Mouse (Mus musculus) frontal cortex, adult 2 months (tissue): Measurements from ENCODE around the gene Gimap5. TPM values are rescaled to one million over a fixed set of nuclear protein-coding genes. Genes with fewer than 3 reads are reported as not detected.

Experiments used
- DNase-seq, 2 experiments: peaks; one replicate each; pipeline ENCODE4 v3.0.0; 2022; ENCODE audit warnings: low spot score in 1 of 2; ENCODE audit errors: extremely low spot score in 1 of 2
- polyA plus RNA-seq: library from polyadenylated mRNA; depleted of rRNA; stranded (reverse); fragments of >200 nt; gene quantifications from 2 replicates; pipeline ENCODE4 v1.2.3, GENCODE M21; 2012; rRNA removed

Gimap5 gene
- polyA plus RNA-seq, 1 experiment: 0.82 TPM

DNA sequence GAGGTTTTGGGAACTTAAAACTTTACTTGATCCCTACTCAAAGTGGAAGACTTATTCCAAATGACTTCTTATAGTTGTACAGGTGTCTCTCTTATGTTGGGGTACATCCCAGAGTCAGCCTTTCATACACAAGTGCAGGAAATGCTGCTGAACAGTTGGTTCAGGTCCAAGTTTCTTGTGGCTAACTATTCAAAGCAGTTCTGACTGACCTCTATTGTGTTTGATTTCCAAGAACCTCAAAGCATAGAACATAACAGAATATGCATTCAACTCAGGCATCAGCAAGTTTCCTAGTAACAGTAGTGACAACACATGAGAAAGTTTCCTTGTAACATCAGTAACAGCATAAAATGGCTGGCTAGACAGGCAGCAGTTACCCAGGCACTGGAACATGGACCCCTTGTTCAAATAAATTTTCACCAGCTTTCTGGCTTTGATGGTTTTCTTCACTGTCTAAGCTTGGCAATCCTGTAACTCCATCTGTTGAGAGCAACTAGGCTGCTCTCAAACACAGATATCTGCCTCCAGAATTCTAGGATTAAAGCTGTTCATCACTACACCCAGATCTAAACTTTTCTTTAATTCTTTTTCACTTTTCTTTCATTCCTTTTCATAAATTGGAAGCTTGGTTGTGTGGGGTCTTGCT, 57.5 kb downstream of the Gimap5 start:
- no peak for DNase-seq

Other genes with a start within 250 kb of the Gimap5 start
- 448 and 479 TPM in 2 replicates for gene Atp6v0e2, start 208.6 kb upstream of the Gimap5 start, polyA plus RNA-seq
- gene Lrrc61, start 191.4 kb upstream of the Gimap5 start, polyA plus RNA-seq: 25.4 and 29.2 TPM in 2 replicates
- gene Rarres2, start 173.4 kb upstream of the Gimap5 start, polyA plus RNA-seq: 12.8 and 19.2 TPM in 2 replicates
- gene Gm45021, start 156.6 kb upstream of the Gimap5 start, polyA plus RNA-seq: not detected in 2 replicates
- gene Repin1, start 152.3 kb upstream of the Gimap5 start, polyA plus RNA-seq: 85.2 and 91.0 TPM in 2 replicates
- not detected in 2 replicates for gene Gm44965, start 152.3 kb upstream of the Gimap5 start, polyA plus RNA-seq
- gene Zfp775, start 144.1 kb upstream of the Gimap5 start, polyA plus RNA-seq: 6.2 and 6.3 TPM in 2 replicates
- 22.3 and 22.7 TPM in 2 replicates for gene AI854703, start 119.4 kb upstream of the Gimap5 start, polyA plus RNA-seq
- gene Gimap8, start 99.0 kb upstream of the Gimap5 start, polyA plus RNA-seq: 1.4 and 2.1 TPM in 2 replicates
- 0.46 and 0.90 TPM in 2 replicates for gene Gimap9, start 70.1 kb upstream of the Gimap5 start, polyA plus RNA-seq
- gene Gimap4, start 61.6 kb upstream of the Gimap5 start, polyA plus RNA-seq: 0.68 and 0.69 TPM in 2 replicates
- 4.0 and 4.5 TPM in 2 replicates for gene Gimap6, start 38.0 kb upstream of the Gimap5 start, polyA plus RNA-seq
- gene Gm28053, start 27.6 kb upstream of the Gimap5 start, polyA plus RNA-seq: 0.54 and 2.1 TPM in 2 replicates
- not detected in 2 replicates for gene Gimap7, start 27.6 kb upstream of the Gimap5 start, polyA plus RNA-seq
- gene Gimap1, start 7.1 kb upstream of the Gimap5 start, polyA plus RNA-seq: 1.6 TPM in 2 replicates
- 0.28 and 0.34 TPM in 2 replicates for gene Gimap3, start 24.7 kb downstream of the Gimap5 start, polyA plus RNA-seq
- gene Tmem176a, start 94.7 kb downstream of the Gimap5 start, polyA plus RNA-seq: 23.7 and 28.1 TPM in 2 replicates
- 80.2 and 89.1 TPM in 2 replicates for gene Tmem176b, start 95.3 kb downstream of the Gimap5 start, polyA plus RNA-seq
- gene Aoc1, start 126.7 kb downstream of the Gimap5 start, polyA plus RNA-seq: 0.10 and 0.38 TPM in 2 replicates
- 0.12 and 0.32 TPM in 2 replicates for gene 1600015I10Rik, start 183.7 kb downstream of the Gimap5 start, polyA plus RNA-seq
- 0.11 TPM in 1 of 2 replicates, not detected in the other for gene Doxl2, start 228.8 kb downstream of the Gimap5 start, polyA plus RNA-seq
- gene Svs1, start 240.7 kb downstream of the Gimap5 start, polyA plus RNA-seq: not detected in 2 replicates